Mouse (Mus musculus): Measurements from ENCODE around the gene Gm47841. TPM values are rescaled to one million over a fixed set of nuclear protein-coding genes. Genes with fewer than 3 reads are reported as not detected.
A peak's percentile ranks its signal among the peaks of the same experiment; 100 is the strongest.

The Gm47841 gene
- polyA plus RNA-seq, 1 experiment from 2014 or later: not detected

GRCm38 (mm10) chr15:101005717-101006116 lies 41.5 kb downstream of the Gm47841 start:
- Histone ChIP-seq H3K4me2 (replicated peaks; ENCODE audit: low read depth, low read length) (no peak overlapping the region), H3K36me3 (ENCODE audit: control insufficient read depth, insufficient read depth, low read length) (no peaks in the 10 kb centered on the region), H3K27me3 (ENCODE audit: control insufficient read depth, insufficient read depth, low read length) (no peaks in the 10 kb centered on the region), H3K4me1 (replicated peaks; ENCODE audit: control insufficient read depth, insufficient read depth, low read length) (no peaks in the 10 kb centered on the region; the same call in 1 of the 2 replicates), H3K9me3 (ENCODE audit: control insufficient read depth, low read length) (no peaks in the 10 kb centered on the region), H3K27ac (ENCODE audit: low read depth, low read length) (no peak overlapping the region), H3K4me3 (ENCODE audit: low read depth, low read length) (no peak overlapping the region), H3K9ac (ENCODE audit: low read depth, low read length) (no peak overlapping the region)
- 88% methylated on average over 8 of the region's 8 CpGs for WGBS
- ATAC-seq (ENCODE audit: low FRiP score) (no peak), DNase-seq (ENCODE audit: low spot score) (no peak)

- Histone ChIP-seq H3K4me2 (replicated peaks; ENCODE audit: low read depth, low read length) (no peak overlapping the region), H3K4me1 (replicated peaks; ENCODE audit: control insufficient read depth, insufficient read depth, low read length) (no peaks in the 10 kb centered on the region; the same call in 1 of the 2 replicates), H3K9me3 (ENCODE audit: control insufficient read depth, low read length) (no peaks in the 10 kb centered on the region), H3K4me3 (ENCODE audit: low read depth, low read length) (no peak overlapping the region), H3K36me3 (ENCODE audit: control insufficient read depth, insufficient read depth, low read length) (no peaks in the 10 kb centered on the region), H3K27ac (ENCODE audit: low read depth, low read length) (no peak overlapping the region), H3K27me3 (ENCODE audit: control insufficient read depth, insufficient read depth, low read length) (no peaks in the 10 kb centered on the region), H3K9ac (ENCODE audit: low read depth, low read length) (no peak overlapping the region)
- DNase-seq (ENCODE audit: low spot score) (no peak), ATAC-seq (ENCODE audit: low FRiP score) (no peak)
- 87% methylated on average over 3 of the region's 3 CpGs for WGBS
Measured at GRCm38 (mm10) chr15:101004538-101004937, 42.7 kb downstream of the Gm47841 start.

GRCm38 (mm10) chr15:101002466-101002865 lies 44.7 kb downstream of the Gm47841 start:
- DNase-seq (ENCODE audit: low spot score): no peak
- Histone ChIP-seq H3K4me3 (ENCODE audit: low read depth, low read length) (no peak overlapping the region), H3K4me1 (replicated peaks; ENCODE audit: control insufficient read depth, insufficient read depth, low read length) (no peaks in the 10 kb centered on the region; the same call in 1 of the 2 replicates), H3K36me3 (ENCODE audit: control insufficient read depth, insufficient read depth, low read length) (no peaks in the 10 kb centered on the region), H3K27ac (ENCODE audit: low read depth, low read length) (no peak overlapping the region), H3K9ac (ENCODE audit: low read depth, low read length) (no peak overlapping the region), H3K9me3 (ENCODE audit: control insufficient read depth, low read length) (no peaks in the 10 kb centered on the region), H3K4me2 (replicated peaks; ENCODE audit: low read depth, low read length) (no peak overlapping the region), H3K27me3 (ENCODE audit: control insufficient read depth, insufficient read depth, low read length) (no peaks in the 10 kb centered on the region)
- ATAC-seq (ENCODE audit: low FRiP score): no peak
- WGBS: 93% methylated on average over 3 of the region's 3 CpGs

GRCm38 (mm10) chr15:101001685-101002084 lies 45.5 kb downstream of the Gm47841 start:
- ATAC-seq (ENCODE audit: low FRiP score): no peak
- Histone ChIP-seq H3K4me3 (ENCODE audit: low read depth, low read length) (no peak overlapping the region), H3K27me3 (ENCODE audit: control insufficient read depth, insufficient read depth, low read length) (no peaks in the 10 kb centered on the region), H3K4me2 (replicated peaks; ENCODE audit: low read depth, low read length) (no peak overlapping the region), H3K36me3 (ENCODE audit: control insufficient read depth, insufficient read depth, low read length) (no peaks in the 10 kb centered on the region), H3K9ac (ENCODE audit: low read depth, low read length) (no peak overlapping the region), H3K9me3 (ENCODE audit: control insufficient read depth, low read length) (no peaks in the 10 kb centered on the region), H3K4me1 (replicated peaks; ENCODE audit: control insufficient read depth, insufficient read depth, low read length) (no peaks in the 10 kb centered on the region), H3K27ac (ENCODE audit: low read depth, low read length) (no peak overlapping the region)
- 100% methylated on average over 1 of the region's 1 CpGs for WGBS
- no peak for DNase-seq (ENCODE audit: low spot score)

- Histone ChIP-seq H3K9ac (ENCODE audit: low read depth, low read length) (no peak overlapping the region), H3K4me1 (replicated peaks; ENCODE audit: control insufficient read depth, insufficient read depth, low read length) (no peaks in the 10 kb centered on the region), H3K4me3 (ENCODE audit: low read depth, low read length) (no peak overlapping the region), H3K27me3 (ENCODE audit: control insufficient read depth, insufficient read depth, low read length) (no peaks in the 10 kb centered on the region), H3K4me2 (replicated peaks; ENCODE audit: low read depth, low read length) (no peak overlapping the region), H3K27ac (ENCODE audit: low read depth, low read length) (no peak overlapping the region), H3K36me3 (ENCODE audit: control insufficient read depth, insufficient read depth, low read length) (no peaks in the 10 kb centered on the region), H3K9me3 (ENCODE audit: control insufficient read depth, low read length) (no peaks in the 10 kb centered on the region)
- DNase-seq (ENCODE audit: low spot score) (peak; percentile 51), ATAC-seq (ENCODE audit: low FRiP score) (no peak)
- 36% methylated on average over 4 of the region's 4 CpGs for WGBS
Measured at GRCm38 (mm10) chr15:100997090-100997489, 50.1 kb downstream of the Gm47841 start.

Other genes with a start within 250 kb of the Gm47841 start
- gene Scn8a, start 177.5 kb downstream of the Gm47841 start, polyA plus RNA-seq (2014; fragmentation: Nextera tagmentation; extraction: Ambion mirVana): 12.2 and 16.4 TPM in 2 replicates
- gene Fignl2, start 31.2 kb upstream of the Gm47841 start, polyA plus RNA-seq (2014; fragmentation: Nextera tagmentation; extraction: Ambion mirVana): 1.2 and 2.1 TPM in 2 replicates
- gene Ankrd33, start 68.4 kb upstream of the Gm47841 start, polyA plus RNA-seq (2014; fragmentation: Nextera tagmentation; extraction: Ambion mirVana): not detected in 2 replicates
- gene Acvrl1, start 81.1 kb upstream of the Gm47841 start, polyA plus RNA-seq (2014; fragmentation: Nextera tagmentation; extraction: Ambion mirVana): 4.8 and 5.5 TPM in 2 replicates
- gene Acvr1b, start 126.7 kb upstream of the Gm47841 start, polyA plus RNA-seq (2014; fragmentation: Nextera tagmentation; extraction: Ambion mirVana): 16.2 and 17.1 TPM in 2 replicates
- gene Grasp, start 176.8 kb upstream of the Gm47841 start, polyA plus RNA-seq (2014; fragmentation: Nextera tagmentation; extraction: Ambion mirVana): 4.5 and 5.0 TPM in 2 replicates
- 2.2 and 2.9 TPM in 2 replicates for gene Nr4a1, start 206.9 kb upstream of the Gm47841 start, polyA plus RNA-seq (2014; fragmentation: Nextera tagmentation; extraction: Ambion mirVana)
- 66.5 and 69.6 TPM in 2 replicates for gene Atg101, start 236.9 kb upstream of the Gm47841 start, polyA plus RNA-seq (2014; fragmentation: Nextera tagmentation; extraction: Ambion mirVana)
- 0.17 and 0.25 TPM in 2 replicates for gene 6030408B16Rik, start 245.8 kb upstream of the Gm47841 start, polyA plus RNA-seq (2014; fragmentation: Nextera tagmentation; extraction: Ambion mirVana)